Mouse (Mus musculus) megakaryocyte-erythroid progenitor cell, adult 5-6 weeks (primary cell): ENCODE measurements around the gene Fndc11. TPM values are rescaled to one million over a fixed set of nuclear protein-coding genes. Genes with fewer than 3 reads are reported as not detected.
A peak's percentile ranks its signal among the peaks of the same experiment; 100 is the strongest.

ENCODE experiments used
- ATAC-seq: replicated peaks from 2 replicates; pipeline ENCODE4 v1.8.0; 2016; ENCODE audit warnings: mild to moderate bottlenecking, inconsistent platforms; ENCODE audit not compliant: severe bottlenecking, poor library complexity, low FRiP score, low TSS enrichment
- total RNA-seq, 2 experiments: library from RNA; stranded (forward) in 1 of 2; stranded (reverse) in 1 of 2; fragments of 200-1000, 215-1000 nt in 1 of 2; fragments of >200 nt in 1 of 2; fragmentation: Nextera tagmentation in 1 of 2; gene quantifications; 2 replicates each; pipeline ENCODE4 v1.2.3; 2014 to 2017

Gene Fndc11
- total RNA-seq, 2 experiments from 2014 or later, result not detected

GRCm38 (mm10) chr2:181213021-181213445, 6.8 kb upstream of the Fndc11 start, which contains the start of gene Srms:
TSS of gene Srms (minus strand) at chr2:181213185.
- peak; percentile 84 for ATAC-seq

GRCm38 (mm10) chr2:181216037-181216436, 3.8 kb upstream of the Fndc11 start:
- ATAC-seq, result no peak

DNA sequence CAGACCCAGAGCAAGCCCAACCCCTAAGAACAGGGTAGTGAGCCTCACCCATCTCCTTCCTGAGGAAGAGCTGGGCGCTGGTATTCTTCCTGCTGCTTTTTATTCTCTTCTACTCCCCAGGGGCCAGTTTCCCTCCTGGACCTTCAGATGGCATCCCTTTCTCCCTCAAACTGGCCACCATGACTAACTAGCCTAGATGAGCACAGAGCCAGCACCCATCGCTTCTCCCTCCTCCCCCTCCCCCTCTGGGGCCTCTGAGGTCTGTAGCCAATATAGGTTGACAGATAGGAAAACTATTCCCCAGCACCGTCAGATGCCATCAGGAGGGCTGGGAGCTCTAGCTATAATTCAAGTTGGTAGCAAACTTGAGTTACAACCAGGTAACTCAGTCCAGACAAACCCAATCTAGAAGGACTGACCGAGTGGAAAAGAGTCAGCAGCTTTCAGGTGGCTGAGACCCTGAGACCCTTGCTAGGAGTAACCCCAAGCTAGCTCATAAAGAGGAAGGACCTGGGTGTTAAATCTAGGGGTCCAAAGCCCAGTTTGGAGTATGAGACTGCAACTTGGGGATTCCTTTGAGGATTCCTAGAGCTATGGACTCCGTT, 830 bp upstream of the Fndc11 start:
- ATAC-seq, result no peak

GRCm38 (mm10) chr2:181220361-181220760, 548 bp downstream of the Fndc11 start:
- ATAC-seq, result no peak

DNA sequence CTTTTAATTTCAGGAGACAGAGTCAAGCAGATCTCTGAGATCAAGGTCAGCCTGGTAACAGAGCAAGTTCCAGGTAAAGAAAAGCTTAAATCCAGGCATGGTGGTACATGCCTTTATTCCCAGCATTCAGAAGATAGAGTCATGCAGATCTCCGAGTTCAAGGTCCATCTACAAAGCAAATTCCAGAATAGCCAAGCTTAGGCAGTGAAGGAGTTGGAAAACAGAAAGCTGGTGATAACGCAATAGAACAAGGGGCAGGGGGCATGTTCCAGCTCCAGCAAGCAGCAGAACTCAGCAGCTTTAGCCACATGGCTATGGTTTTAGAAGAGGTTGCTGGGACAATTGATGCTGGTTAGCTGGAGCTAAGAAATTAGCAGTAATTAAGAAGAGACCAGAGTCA, 5.2 kb downstream of the Fndc11 start:
- no peak for ATAC-seq

DNA sequence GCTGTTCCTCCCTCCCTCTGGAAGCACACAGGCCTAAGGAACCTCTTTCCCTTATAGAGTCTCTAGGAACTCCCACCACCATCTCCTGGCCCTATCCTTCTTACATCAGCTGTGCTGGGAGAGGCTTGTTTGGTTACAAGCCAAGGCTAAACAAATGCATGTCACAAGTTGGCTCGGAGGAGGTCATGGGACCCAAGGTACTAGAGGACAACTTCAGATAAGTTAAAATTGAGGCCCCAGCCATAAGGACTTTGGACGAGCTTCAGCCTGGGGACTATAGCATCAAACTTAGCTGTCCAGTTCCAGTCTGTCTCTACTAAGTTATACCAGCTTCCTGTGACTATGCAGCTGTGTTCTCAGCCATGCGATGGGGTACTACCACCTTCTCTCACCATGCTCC, 7.3 kb downstream of the Fndc11 start:
- no peak for ATAC-seq

GRCm38 (mm10) chr2:181228335-181228734, 8.5 kb downstream of the Fndc11 start:
- ATAC-seq, result no peak

DNA sequence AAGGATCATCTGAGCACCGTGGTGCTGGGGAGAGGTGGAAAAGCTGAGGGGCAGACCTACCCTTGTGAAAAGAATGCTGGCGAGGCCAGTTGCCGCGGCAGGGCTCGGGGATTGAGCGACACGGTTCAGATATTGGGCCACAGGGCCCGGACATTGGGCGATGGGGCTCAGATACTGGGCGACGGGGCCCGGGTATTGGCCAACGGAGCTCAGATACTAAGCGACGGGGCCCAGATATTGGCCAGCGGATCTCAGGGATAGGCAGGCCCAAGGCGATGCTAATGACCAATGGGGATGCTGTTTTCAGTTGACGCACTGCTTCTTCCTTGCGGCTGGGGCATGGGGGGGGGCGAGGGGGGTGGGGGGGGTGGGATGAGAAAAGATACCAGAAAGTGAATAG, 11.4 kb downstream of the Fndc11 start:
- no peak for ATAC-seq

GRCm38 (mm10) chr2:181233443-181233842, 13.6 kb downstream of the Fndc11 start:
- no peak for ATAC-seq

DNA sequence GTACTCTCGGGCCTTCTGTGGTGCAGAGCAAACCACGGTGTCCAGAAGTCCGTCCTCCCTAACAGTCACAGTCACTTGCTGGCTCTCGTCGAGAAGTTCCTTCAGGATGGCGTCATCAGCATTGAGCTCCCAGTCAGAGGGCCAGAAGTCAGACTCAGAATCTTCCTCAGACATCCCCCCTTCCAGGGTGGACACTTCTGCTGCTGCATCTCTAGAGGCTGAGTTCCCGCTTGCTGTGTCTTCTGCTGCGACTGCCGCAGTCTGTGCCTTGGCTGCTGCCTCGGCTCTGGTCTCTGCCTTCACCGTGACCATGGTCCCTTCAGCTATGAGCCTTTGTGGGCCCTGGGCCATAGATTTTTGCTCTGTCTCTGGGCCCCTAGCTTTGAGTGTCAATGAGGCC, 14.9 kb downstream of the Fndc11 start:
- no peak for ATAC-seq

DNA sequence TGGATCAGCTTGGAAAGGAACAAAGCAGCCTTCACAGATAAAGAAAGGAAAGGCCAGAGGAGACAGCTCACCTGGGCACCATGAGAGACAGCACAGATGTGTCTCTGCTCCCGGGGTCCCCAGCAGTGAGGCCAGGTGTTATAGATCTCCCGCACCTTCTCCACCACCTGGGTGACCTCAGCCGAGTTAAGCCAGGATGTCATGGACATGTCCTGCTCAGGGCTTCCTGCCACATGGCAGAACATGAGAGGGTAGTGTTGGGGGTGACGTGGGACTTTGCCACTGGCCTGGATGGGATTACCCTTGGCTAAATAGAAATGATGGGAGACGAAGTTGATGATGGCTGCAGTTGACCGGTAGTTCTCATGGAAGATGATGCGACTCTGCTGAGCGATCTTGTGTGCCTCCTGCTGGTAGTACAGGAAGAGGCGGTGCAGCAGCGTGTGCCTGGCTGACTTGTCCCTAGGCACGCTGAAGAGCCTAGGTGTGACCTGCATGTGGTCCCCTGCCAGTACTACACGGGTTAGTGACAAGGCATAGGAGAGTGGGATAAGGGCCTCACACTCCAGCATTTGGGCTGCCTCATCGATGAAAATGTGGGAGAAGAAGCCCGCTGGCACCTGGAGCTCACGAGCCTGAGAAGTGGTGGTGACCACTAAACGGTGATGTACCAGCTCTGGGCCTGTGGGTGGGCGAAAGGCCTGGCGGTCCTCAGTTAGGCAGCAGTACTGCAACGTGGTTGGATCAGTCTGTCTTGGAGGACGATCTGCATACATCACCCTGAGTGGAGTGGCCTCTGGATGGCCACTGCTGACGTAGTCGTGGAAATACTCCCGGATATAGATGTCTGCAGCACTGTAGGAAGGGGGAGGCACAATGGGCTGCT, 16.1 kb downstream of the Fndc11 start:
- no peak for ATAC-seq

- no peak for ATAC-seq
Observed at GRCm38 (mm10) chr2:181237251-181238014, 17.6 kb downstream of the Fndc11 start.

- ATAC-seq, result no peak
Observed at GRCm38 (mm10) chr2:181238091-181238610, 18.3 kb downstream of the Fndc11 start.

DNA sequence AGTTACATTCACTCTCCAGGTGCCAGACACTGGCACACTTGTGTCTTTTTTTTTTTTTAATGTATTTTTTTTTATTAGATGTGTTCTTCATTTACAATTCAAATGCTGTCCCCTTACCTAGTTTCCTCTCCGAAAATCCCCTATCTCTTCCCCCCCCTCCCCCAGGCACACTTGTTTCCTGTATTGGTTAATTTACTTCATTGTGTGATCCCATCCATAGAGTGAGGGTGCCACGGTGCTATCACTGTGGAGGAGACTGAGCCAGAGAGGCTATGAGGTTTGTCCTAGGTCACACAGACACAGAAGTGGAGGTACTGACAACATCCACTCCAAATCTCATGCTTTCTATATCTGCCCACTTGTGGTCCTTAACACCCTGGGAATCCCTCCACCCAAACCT, 19.0 kb downstream of the Fndc11 start:
- ATAC-seq, result no peak

DNA sequence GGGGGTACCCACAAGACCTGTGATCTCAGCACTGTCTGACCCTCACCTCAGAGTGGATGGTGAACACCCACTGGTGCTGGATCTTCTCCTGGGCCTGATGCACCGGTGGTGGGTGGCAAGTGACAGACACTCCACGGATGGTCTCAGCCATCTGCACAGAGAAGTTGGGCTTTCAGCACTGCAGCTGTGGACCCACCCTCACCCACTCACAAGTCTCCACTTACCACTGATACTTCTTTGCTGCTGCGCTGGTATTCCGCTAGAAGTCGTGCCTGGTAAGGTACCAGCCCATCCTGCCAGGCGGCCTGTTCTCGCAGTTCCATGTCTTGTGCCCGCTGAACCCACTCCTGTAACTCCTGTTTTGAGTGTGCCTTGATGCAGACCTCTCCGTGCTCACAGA, 19.4 kb downstream of the Fndc11 start:
- no peak for ATAC-seq

GRCm38 (mm10) chr2:181240806-181241440, 21.1 kb downstream of the Fndc11 start:
- ATAC-seq, result no peak

DNA sequence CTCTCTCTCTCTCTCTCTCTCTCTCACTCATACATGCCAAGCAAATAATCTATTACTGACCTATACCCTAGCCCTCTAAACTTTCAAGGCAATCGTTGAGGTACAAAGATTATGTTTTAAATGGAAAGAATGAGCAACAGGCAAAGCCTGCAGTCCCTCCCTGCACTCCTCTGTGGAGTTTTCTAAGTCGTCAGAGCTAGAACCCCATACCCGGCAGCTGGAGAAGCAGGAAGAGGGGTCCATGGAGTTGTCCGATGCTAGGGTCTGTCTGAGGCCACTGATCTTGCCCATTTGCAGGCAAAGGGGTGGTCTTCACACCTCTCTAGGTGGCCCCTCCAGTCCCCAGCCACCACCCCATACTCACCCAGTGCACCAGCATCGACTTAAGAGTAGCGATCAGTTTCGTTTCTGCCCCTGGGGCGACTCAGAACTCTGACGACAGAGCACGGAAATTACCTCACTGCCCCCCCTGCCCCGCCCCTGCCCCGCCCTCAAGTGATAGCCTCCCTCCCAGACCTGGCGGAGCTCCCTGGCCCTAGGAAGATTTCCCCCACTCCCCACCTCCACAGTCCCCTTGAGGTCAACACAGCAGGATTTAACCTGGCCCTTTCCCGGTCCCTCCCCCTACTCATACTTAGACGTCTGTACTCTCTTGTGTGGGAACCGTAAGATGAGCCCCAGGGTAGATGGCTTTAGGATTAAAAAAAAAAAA, 21.9 kb downstream of the Fndc11 start, which contains the start of gene Helz2:
Gene Helz2, minus strand, starts transcription at position 426 of the 712 bp plus-strand sequence.
- ATAC-seq, result peak; percentile 80

GRCm38 (mm10) chr2:181242314-181242665, 22.5 kb downstream of the Fndc11 start:
- no peak for ATAC-seq
